Mouse (Mus musculus): ENCODE data around the gene Rab7b.

Rab7b gene

DNA sequence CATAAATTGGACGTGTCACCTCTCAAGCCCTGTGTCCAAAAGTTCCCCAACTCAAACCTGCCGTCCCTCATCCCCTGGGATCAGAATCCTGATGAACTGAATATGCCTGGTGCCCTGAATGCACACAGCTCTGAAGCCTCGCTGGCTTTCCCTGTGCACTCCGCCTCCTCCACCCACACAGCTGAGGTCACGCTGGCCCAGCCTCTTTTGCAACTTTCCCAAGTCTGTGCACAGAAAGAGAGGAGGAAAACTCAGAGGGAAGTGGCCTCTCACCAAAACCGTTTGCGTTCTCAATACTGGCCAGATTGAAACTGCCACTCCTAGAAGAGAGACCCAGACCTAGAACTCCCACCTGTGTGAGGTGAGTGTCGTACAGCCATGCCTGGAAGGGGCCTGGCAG, at the start of gene Rab7b:
TSS of gene Rab7b (plus strand) at position 221 of the 400 bp plus-strand sequence.
- peak in 1 of 2 experiments; percentile 14 for DNase-seq (ENCODE audit: low spot score in 2 of 2)

- DNase-seq (ENCODE audit: low spot score in 2 of 2): no peak
These were observed 48.4 kb upstream of the Rab7b start for GRCm38 (mm10) chr1:131640062-131640461.

DNA sequence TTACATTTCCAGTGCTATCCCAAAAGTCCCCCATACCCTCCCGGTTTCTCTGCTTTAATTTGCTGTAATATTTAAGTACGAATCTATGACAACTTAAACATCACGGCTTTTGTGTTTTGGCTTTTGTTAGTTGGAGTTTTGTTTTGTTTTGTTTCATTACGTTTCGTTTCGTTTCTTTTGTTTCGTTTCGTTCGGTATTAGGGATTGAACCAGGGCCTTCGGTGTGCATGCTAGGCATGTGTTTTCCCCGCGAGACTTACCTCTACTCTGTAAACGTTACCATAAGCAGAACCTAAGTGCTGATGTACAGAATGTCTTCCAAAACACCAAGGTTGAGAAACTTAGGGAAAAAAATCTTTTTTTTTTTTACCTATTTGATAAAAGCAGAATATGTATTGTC, 46.9 kb upstream of the Rab7b start:
- DNase-seq (ENCODE audit: low spot score in 2 of 2): no peak

- DNase-seq (ENCODE audit: low spot score in 2 of 2): no peak
These were observed 46.2 kb upstream of the Rab7b start for GRCm38 (mm10) chr1:131642251-131642650.

- DNase-seq (ENCODE audit: low spot score in 2 of 2): no peak
These were observed 35.6 kb upstream of the Rab7b start for GRCm38 (mm10) chr1:131652670-131653443.

GRCm38 (mm10) chr1:131655601-131656000, 32.9 kb upstream of the Rab7b start:
- DNase-seq (ENCODE audit: low spot score in 2 of 2): no peak

DNA sequence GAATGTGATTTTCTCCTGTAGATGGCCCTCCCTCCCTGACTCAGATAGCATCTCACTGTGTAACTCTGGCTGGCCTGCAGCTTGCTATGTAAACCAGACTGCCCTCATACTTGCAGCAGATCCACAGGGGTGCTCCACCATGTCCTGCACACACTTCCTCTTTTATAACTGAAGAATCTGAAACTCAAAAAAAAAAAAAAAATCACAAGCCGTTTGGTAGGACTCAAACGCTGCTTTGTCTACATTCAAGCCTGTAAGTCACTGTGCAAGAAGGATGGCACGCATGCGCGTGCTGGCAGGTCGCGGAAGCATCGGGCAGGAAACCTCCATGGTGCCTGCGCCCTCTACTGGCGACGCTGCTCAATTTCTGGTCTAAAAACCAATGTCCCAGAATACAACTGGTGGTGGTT, 30.5 kb upstream of the Rab7b start:
- peak; percentile 89 to 95 for DNase-seq (ENCODE audit: low spot score in 2 of 2)

DNA sequence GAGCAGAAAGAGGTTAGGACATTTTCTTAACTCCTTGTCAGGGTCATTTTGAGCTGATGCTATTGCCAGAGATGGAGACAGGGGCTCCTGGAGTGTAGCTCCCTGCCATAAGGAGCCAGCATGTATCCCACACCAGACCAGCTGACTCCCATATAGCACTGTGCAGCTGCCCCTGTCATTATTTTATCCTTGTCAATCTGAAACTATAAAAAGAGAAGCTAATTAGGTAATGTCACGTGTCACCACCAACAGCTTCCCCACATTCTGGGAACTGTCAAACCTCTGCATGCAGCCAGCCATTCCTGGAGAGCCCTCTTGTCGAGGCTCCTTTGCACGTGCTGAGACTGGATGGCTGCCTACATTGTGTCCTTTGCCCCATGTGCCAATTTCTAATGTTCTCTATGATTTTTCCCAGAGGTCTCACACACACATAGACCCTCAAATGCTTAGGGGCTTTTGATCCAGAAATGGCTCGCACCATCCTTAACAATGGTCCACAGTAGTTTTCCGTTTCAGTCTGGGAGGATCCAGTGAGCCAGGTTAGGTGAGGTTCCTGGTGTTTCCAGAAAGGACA, 28.9 kb upstream of the Rab7b start:
- DNase-seq (ENCODE audit: low spot score in 2 of 2): no peak

GRCm38 (mm10) chr1:131660266-131660665, 28.2 kb upstream of the Rab7b start:
- DNase-seq (ENCODE audit: low spot score in 2 of 2): no peak

GRCm38 (mm10) chr1:131660716-131661472, 27.6 kb upstream of the Rab7b start:
- DNase-seq (ENCODE audit: low spot score in 2 of 2): no peak

DNA sequence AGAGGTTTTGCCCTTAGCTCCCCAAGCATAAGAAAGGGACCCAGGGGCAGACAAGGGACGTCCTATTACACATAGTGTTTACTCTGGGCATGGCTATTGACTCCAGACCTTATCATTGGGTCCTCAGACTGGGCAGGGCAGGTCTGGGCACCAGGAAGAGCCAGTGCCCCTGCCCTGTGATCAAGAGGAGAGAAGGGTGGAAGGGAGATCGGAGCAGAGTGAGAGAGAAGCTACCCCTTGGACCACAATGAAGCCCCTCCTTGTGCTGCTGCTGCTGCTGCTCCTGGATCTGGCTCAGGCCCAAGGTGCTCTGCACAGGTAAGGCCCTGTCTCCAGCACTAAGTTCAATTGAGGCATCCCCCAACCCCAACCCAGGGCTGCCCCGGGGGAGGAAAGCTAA, 26.7 kb upstream of the Rab7b start:
- DNase-seq (ENCODE audit: low spot score in 2 of 2): no peak

DNA sequence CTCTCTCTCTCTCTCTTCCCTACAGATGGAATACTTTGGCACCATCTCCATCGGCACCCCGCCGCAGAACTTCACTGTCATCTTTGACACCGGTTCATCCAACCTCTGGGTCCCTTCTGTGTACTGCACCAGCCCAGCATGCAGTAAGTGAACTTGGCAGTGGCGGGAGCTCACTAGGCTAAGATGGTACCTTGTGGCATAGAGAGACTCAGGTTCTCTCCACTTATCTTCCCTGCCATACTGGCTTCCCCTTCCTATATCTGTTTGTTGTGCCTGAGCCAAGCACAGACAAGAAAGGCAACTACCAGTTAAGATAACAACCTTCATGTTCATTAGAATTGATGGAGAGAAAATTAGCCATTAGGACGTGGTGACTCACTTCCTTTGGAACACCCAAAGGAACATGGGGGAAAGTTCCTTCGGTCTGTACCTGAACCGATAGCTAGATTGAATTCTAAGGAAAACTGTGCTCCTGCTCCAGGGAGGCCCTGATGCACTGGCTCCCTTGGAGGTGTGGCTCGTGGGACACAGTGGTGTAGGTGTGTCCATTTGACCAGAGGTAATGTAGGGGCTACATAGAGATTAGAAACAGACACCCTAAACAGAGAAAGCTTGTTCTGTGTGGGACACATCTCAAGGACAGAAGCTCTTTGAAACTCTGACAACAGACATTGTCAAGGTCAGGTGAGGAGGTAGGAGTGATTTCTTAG, 25.1 kb upstream of the Rab7b start:
- DNase-seq (ENCODE audit: low spot score in 2 of 2): no peak

DNA sequence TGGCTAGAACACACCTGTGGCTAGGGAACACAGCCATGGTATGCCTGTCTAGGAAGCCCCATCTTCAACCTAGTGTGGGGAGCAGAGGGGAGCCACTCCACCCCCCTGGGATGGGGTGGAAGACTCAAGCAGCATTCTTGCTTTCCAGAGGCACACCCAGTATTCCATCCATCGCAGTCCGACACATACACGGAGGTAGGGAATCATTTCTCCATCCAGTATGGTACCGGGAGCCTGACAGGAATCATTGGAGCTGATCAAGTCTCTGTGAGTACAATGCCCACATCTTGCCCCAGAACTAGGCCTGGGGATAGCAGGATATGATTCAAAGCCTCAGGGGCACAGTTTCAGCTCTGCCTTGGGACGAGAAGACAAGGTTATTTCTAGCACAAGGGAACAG, 24.4 kb upstream of the Rab7b start:
- DNase-seq (ENCODE audit: low spot score in 2 of 2): no peak

DNA sequence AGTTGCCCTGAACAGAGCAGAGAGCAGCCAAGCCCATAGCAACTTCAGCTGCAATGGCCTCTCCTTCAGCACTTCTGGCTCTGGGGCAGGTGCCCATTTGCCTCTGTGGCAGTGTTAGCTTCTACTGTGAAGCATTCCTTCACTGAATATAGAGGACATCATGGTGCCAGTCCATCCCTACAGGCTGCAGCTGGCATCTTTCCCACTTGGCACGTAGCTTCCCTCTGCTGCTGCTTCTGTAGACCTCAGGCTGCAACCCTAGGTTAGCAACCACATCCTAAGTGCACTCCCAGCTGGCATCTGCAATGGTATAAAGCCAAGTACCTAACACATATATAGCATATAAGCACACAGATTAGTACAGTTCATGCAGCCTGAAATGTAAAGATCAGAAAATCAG, 22.6 kb upstream of the Rab7b start:
- no peak for DNase-seq (ENCODE audit: low spot score in 2 of 2)

- no peak for DNase-seq (ENCODE audit: low spot score in 2 of 2)
These were observed 17.4 kb upstream of the Rab7b start for GRCm38 (mm10) chr1:131671113-131671512.

DNA sequence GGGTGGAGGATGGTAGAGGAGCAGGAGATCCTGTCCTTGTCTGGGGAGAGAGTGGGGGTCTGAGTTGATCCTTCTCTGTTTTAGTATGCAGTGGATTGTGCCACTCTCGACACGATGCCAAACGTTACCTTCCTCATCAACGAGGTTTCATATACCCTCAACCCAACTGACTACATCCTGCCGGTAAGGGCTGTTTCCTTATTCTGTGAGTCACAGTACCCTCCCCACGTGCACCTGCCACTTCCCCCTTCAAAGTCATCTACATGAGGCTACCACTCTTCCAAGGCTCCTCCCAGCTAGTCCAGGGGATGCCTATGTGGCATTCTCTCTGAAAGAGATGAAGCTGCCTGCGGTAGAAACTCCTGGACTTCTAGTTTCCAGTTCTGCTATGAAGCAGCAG, 16.1 kb upstream of the Rab7b start:
- DNase-seq (ENCODE audit: low spot score in 2 of 2): no peak

DNA sequence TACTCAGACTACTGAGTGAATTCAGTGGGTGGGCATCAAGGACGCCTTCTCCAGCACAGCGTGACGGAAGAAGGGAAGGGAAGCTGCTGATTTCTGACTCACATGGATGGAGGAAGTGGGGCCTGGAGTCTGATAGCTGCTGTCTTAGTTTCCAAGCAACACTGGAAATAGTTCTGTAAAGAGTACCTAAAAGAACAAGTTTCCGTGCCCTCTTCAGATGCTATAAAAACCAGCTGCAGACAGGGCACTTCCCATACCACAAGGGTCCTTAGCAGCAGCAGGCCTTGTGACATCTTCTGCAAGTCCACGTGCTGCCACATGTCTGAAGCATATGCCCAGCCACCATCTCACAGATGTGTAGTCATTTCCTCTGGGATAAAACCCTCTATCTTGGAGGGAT, 8.9 kb upstream of the Rab7b start:
- no peak for DNase-seq (ENCODE audit: low spot score in 2 of 2)

- DNase-seq (ENCODE audit: low spot score in 2 of 2): no peak
These were observed 756 bp upstream of the Rab7b start for GRCm38 (mm10) chr1:131687739-131688138.

GRCm38 (mm10) chr1:131689016-131689415, 521 bp downstream of the Rab7b start:
- DNase-seq (ENCODE audit: low spot score in 2 of 2): no peak

DNA sequence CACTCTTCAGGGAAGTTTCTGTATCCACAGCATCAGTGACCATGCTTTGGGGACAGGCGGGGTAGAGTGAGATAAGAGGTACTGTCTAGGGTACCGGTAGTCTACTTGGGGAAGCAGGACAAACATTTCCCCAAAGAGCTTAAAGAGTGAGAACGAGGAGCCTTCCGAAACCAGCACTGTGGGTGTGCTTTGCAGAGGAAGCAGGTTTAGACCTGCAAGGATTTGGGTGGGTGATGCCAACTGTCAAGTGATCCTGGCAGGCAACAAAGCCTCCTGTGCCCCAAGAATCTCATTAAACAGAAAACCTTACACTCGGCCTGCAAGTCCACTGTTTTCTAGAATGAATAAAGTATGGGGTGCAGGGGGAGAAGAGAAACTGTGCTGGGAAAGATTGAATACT, 1.4 kb downstream of the Rab7b start:
- no peak for DNase-seq (ENCODE audit: low spot score in 2 of 2)

- DNase-seq (ENCODE audit: low spot score in 2 of 2): no peak
These were observed 1.9 kb downstream of the Rab7b start for GRCm38 (mm10) chr1:131690435-131690834.

GRCm38 (mm10) chr1:131691356-131691755, 2.9 kb downstream of the Rab7b start:
- DNase-seq (ENCODE audit: low spot score in 2 of 2): no peak
